Mouse (Mus musculus) effector memory CD4-positive, alpha-beta T cell, adult 5 months (primary cell): ENCODE results near the gene Mtm1. TPM values are rescaled to one million over a fixed set of nuclear protein-coding genes. Genes with fewer than 3 reads are reported as not detected.

Experiments
- polyA plus RNA-seq: library from polyadenylated mRNA; unstranded; fragments of 100-300 nt; shearing (Covaris generic); gene quantifications from one replicate; pipeline ENCODE4 v1.2.1, GENCODE M21; 2017

The Mtm1 gene
- 5.5 TPM for polyA plus RNA-seq

GRCm38 (mm10) chrX:71210467-71210866 is at the start of gene Mtm1:
Gene Mtm1, plus strand, starts transcription at chrX:71210767.

GRCm38 (mm10) chrX:71364554-71364991 is 154.0 kb downstream of the Mtm1 start, which contains the start of gene Mtmr1:
Gene Mtmr1, plus strand, starts transcription at chrX:71364760.

Other genes starting within 250 kb of the Mtm1 start
- not detected for gene Mamld1, start 160.5 kb upstream of the Mtm1 start, polyA plus RNA-seq
- gene Mtmr1, start 154.0 kb downstream of the Mtm1 start, polyA plus RNA-seq: 41.4 TPM